Mouse (Mus musculus) mesoderm, embryonic 11.5 days (tissue): ENCODE measurements around the gene Hyal1.
A peak's percentile ranks its signal among the peaks of the same experiment; 100 is the strongest.

Experiments used
- DNase-seq: peaks from one replicate; pipeline ENCODE4 v3.0.0-alpha.2; 2012; ENCODE audit warnings: low read depth, low spot score

The Hyal1 gene

GRCm38 (mm10) chr9:107617461-107617860 lies 40.7 kb downstream of the Hyal1 start:
- no peak for DNase-seq

- DNase-seq = no peak
These were observed 41.4 kb downstream of the Hyal1 start for GRCm38 (mm10) chr9:107618098-107618497.

GRCm38 (mm10) chr9:107618778-107619545 lies 42.2 kb downstream of the Hyal1 start:
- DNase-seq = no peak

GRCm38 (mm10) chr9:107619546-107619879 lies 42.8 kb downstream of the Hyal1 start:
- DNase-seq = no peak

GRCm38 (mm10) chr9:107620954-107621353 lies 44.2 kb downstream of the Hyal1 start:
- DNase-seq = no peak

GRCm38 (mm10) chr9:107624539-107624938 lies 47.8 kb downstream of the Hyal1 start:
- DNase-seq = no peak

GRCm38 (mm10) chr9:107624951-107625350 lies 48.2 kb downstream of the Hyal1 start:
- DNase-seq = no peak

- no peak for DNase-seq
These were observed 48.8 kb downstream of the Hyal1 start for GRCm38 (mm10) chr9:107625351-107626128.

- peak; percentile 65 for DNase-seq
These were observed 49.6 kb downstream of the Hyal1 start for GRCm38 (mm10) chr9:107626158-107626843.

- DNase-seq = peak; percentile 95
These were observed 50.1 kb downstream of the Hyal1 start for GRCm38 (mm10) chr9:107626844-107627277.

- no peak for DNase-seq
These were observed 50.9 kb downstream of the Hyal1 start for GRCm38 (mm10) chr9:107627387-107628255.

- no peak for DNase-seq
These were observed 52.1 kb downstream of the Hyal1 start for GRCm38 (mm10) chr9:107628721-107629410.

- no peak for DNase-seq
These were observed 52.6 kb downstream of the Hyal1 start for GRCm38 (mm10) chr9:107629411-107629730.

GRCm38 (mm10) chr9:107629901-107630425 lies 53.2 kb downstream of the Hyal1 start:
- no peak for DNase-seq

- DNase-seq = peak; percentile 88
These were observed 53.8 kb downstream of the Hyal1 start for GRCm38 (mm10) chr9:107630576-107630975.
